Mouse (Mus musculus): Measurements from ENCODE around the gene Knstrn. TPM values are rescaled to one million over a fixed set of nuclear protein-coding genes. Genes with fewer than 3 reads are reported as not detected.

Knstrn gene
- total and polyA plus RNA-seq, 3 experiments = 65.7 to 98.1 (median 86.4) TPM

- Histone ChIP-seq H3K4me3 (ENCODE audit: low read depth, low read length) (no peak overlapping the region; the same call in 1 of the 2 replicates), H3K4me1 (ENCODE audit: insufficient read depth, low read depth, low read length) (peaks cover 85% of the 10 kb centered on the region), H3K27me3 (ENCODE audit: insufficient read depth, low read length) (peaks cover 25% of the 10 kb centered on the region; the same call in 1 of the 2 replicates), H3K9me3 (replicated peaks) (no peaks in the 10 kb centered on the region), H3K36me3 (replicated peaks) (peaks cover 11% of the 10 kb centered on the region)
- TF ChIP-seq GATA2 (IDR thresholded peaks at IDR 0.05; ENCODE audit: borderline replicate concordance, low read depth, low read length) (no peak), TAL1 (conservative IDR thresholded peaks at IDR 0.05; ENCODE audit: low read depth, low read length) (no peak), CTCF (IDR thresholded peaks at IDR 0.05; ENCODE audit: low read depth, low read length) (no peak), POLR2AphosphoS5 (IDR thresholded peaks at IDR 0.05; ENCODE audit: insufficient replicate concordance, low read depth, low read length) (no peak), GATA1 (IDR thresholded peaks at IDR 0.05; ENCODE audit: borderline replicate concordance, low read length) (no peak)
- ATAC-seq (ENCODE audit: extremely low read depth, insufficient number of reproducible peaks, low FRiP score, poor library complexity, severe bottlenecking) (no peak), DNase-seq (ENCODE audit: low spot score) (no peak)
Observed at GRCm38 (mm10) chr2:118898771-118899170, 85.0 kb downstream of the Knstrn start.

DNA sequence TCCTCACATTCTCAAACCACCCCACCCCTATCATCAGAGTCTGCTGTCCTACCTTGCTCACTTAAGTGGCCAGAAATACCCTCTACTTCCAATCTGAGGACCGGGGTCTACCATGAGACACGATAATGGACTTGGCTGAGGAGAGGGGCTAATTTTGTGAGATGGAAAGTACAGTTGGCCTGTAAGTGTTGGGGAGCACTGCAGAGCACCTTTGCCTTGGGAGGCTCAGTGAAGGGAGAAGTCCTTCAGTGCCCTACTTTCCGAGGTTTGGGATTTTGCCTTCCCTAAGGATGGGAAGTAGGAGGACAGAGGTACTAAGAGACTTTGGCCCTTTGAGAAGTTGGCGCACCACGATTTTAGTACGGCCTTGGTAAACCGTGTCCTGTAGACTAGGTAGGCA, 85.5 kb downstream of the Knstrn start:
- no peak for ATAC-seq (ENCODE audit: extremely low read depth, insufficient number of reproducible peaks, low FRiP score, poor library complexity, severe bottlenecking)
- peaks cover 13% of the 10 kb centered on the region for H3K36me3 ChIP-seq (replicated peaks)
- H3K27me3 ChIP-seq (ENCODE audit: insufficient read depth, low read length) = peaks cover 25% of the 10 kb centered on the region; the same call in 1 of the 2 replicates
- TF ChIP-seq POLR2AphosphoS5 (IDR thresholded peaks at IDR 0.05; ENCODE audit: insufficient replicate concordance, low read depth, low read length) (no peak), GATA2 (IDR thresholded peaks at IDR 0.05; ENCODE audit: borderline replicate concordance, low read depth, low read length) (no peak), GATA1 (IDR thresholded peaks at IDR 0.05; ENCODE audit: borderline replicate concordance, low read length) (no peak), TAL1 (conservative IDR thresholded peaks at IDR 0.05; ENCODE audit: low read depth, low read length) (no peak), CTCF (IDR thresholded peaks at IDR 0.05; ENCODE audit: low read depth, low read length) (no peak)
- peaks cover 85% of the 10 kb centered on the region for H3K4me1 ChIP-seq (ENCODE audit: insufficient read depth, low read depth, low read length)
- H3K4me3 ChIP-seq (ENCODE audit: low read depth, low read length) = peak overlapping the region; percentile 20; the same call in 1 of the 2 replicates
- H3K9me3 ChIP-seq (replicated peaks) = no peaks in the 10 kb centered on the region
- DNase-seq (ENCODE audit: low spot score) = no peak

GRCm38 (mm10) chr2:118899981-118900825, 86.4 kb downstream of the Knstrn start, which contains the start of gene Bahd1:
TSS of gene Bahd1 (plus strand) at chr2:118900377.
- no peak for TF ChIP-seq POLR2AphosphoS5 (IDR thresholded peaks at IDR 0.05; ENCODE audit: insufficient replicate concordance, low read depth, low read length)
- TF ChIP-seq CTCF (IDR thresholded peaks at IDR 0.05; ENCODE audit: low read depth, low read length) = no peak
- TF ChIP-seq GATA2 (IDR thresholded peaks at IDR 0.05; ENCODE audit: borderline replicate concordance, low read depth, low read length) = no peak
- TF ChIP-seq TAL1 (conservative IDR thresholded peaks at IDR 0.05; ENCODE audit: low read depth, low read length) = no peak
- no peak for TF ChIP-seq GATA1 (IDR thresholded peaks at IDR 0.05; ENCODE audit: borderline replicate concordance, low read length)
- H3K4me3 ChIP-seq (ENCODE audit: low read depth, low read length) = peak within 1 kb of the TSS; percentile 92
- H3K27me3 ChIP-seq (ENCODE audit: insufficient read depth, low read length) = peaks cover 25% of the 10 kb centered on the region; the same call in 1 of the 2 replicates
- no peaks in the 10 kb centered on the region for H3K9me3 ChIP-seq (replicated peaks)
- ATAC-seq (ENCODE audit: extremely low read depth, insufficient number of reproducible peaks, low FRiP score, poor library complexity, severe bottlenecking) (no peak), DNase-seq (ENCODE audit: low spot score) (peak; percentile 50)
- peaks cover 85% of the 10 kb centered on the region for H3K4me1 ChIP-seq (ENCODE audit: insufficient read depth, low read depth, low read length)
- H3K36me3 ChIP-seq (replicated peaks) = peaks cover 20% of the 10 kb centered on the region

DNA sequence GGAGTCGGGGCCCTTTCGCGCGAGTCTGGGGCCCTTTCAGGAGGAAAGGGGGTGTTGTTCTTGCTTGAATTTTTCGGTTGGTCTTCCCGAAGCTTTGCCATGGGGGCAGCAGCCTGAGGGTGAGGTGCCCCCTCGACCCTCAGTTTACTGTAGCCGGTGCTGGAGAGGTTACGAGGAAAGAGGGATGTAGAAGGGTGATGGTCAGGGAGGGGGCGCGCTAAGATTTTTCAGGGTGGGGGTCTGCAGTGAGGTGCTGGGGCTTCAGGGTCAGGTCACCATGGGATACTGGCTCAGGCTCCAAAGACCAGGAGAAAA, 87.0 kb downstream of the Knstrn start:
- no peak for ATAC-seq (ENCODE audit: extremely low read depth, insufficient number of reproducible peaks, low FRiP score, poor library complexity, severe bottlenecking)
- TF ChIP-seq CTCF (IDR thresholded peaks at IDR 0.05; ENCODE audit: low read depth, low read length) = no peak
- TF ChIP-seq GATA1 (IDR thresholded peaks at IDR 0.05; ENCODE audit: borderline replicate concordance, low read length) = no peak
- no peak for TF ChIP-seq GATA2 (IDR thresholded peaks at IDR 0.05; ENCODE audit: borderline replicate concordance, low read depth, low read length)
- TF ChIP-seq POLR2AphosphoS5 (IDR thresholded peaks at IDR 0.05; ENCODE audit: insufficient replicate concordance, low read depth, low read length) = no peak
- TF ChIP-seq TAL1 (conservative IDR thresholded peaks at IDR 0.05; ENCODE audit: low read depth, low read length) = no peak
- H3K4me1 ChIP-seq (ENCODE audit: insufficient read depth, low read depth, low read length) = peaks cover 85% of the 10 kb centered on the region
- H3K27me3 ChIP-seq (ENCODE audit: insufficient read depth, low read length) = peaks cover 23% of the 10 kb centered on the region; the same call in 1 of the 2 replicates
- peaks cover 23% of the 10 kb centered on the region for H3K36me3 ChIP-seq (replicated peaks)
- H3K9me3 ChIP-seq (replicated peaks) = no peaks in the 10 kb centered on the region
- peak overlapping the region; percentile 92 for H3K4me3 ChIP-seq (ENCODE audit: low read depth, low read length)
- DNase-seq (ENCODE audit: low spot score) = no peak

GRCm38 (mm10) chr2:118901175-118902031, 87.6 kb downstream of the Knstrn start:
- DNase-seq (ENCODE audit: low spot score) (peak; percentile 100), ATAC-seq (ENCODE audit: extremely low read depth, insufficient number of reproducible peaks, low FRiP score, poor library complexity, severe bottlenecking) (peak; percentile 79)
- Histone ChIP-seq H3K36me3 (replicated peaks) (peaks cover 29% of the 10 kb centered on the region), H3K27me3 (ENCODE audit: insufficient read depth, low read length) (peaks cover 23% of the 10 kb centered on the region; the same call in 1 of the 2 replicates), H3K9me3 (replicated peaks) (no peaks in the 10 kb centered on the region), H3K4me1 (ENCODE audit: insufficient read depth, low read depth, low read length) (peaks cover 86% of the 10 kb centered on the region), H3K4me3 (ENCODE audit: low read depth, low read length) (peak overlapping the region; percentile 92)
- TF ChIP-seq GATA1 (IDR thresholded peaks at IDR 0.05; ENCODE audit: borderline replicate concordance, low read length) (no peak), CTCF (IDR thresholded peaks at IDR 0.05; ENCODE audit: low read depth, low read length) (no peak), GATA2 (IDR thresholded peaks at IDR 0.05; ENCODE audit: borderline replicate concordance, low read depth, low read length) (no peak), TAL1 (conservative IDR thresholded peaks at IDR 0.05; ENCODE audit: low read depth, low read length) (no peak), POLR2AphosphoS5 (IDR thresholded peaks at IDR 0.05; ENCODE audit: insufficient replicate concordance, low read depth, low read length) (no peak)

Measured in G1E (cell line).